Mouse (Mus musculus) heart, postnatal 0 days (tissue): ENCODE measurements around the gene Prdm10.

Experiments used
- CTCF ChIP-seq: IDR thresholded peaks from 2 replicates; pipeline ENCODE4 v1.5.1; 2016; ENCODE audit warnings: antibody characterized with exemption, control low read depth, low read depth
- EP300 ChIP-seq: IDR thresholded peaks from 2 replicates; pipeline ENCODE4 v1.6.1; 2016; ENCODE audit warnings: antibody characterized with exemption, low read depth

GRCm38 (mm10) chr9:31235489-31235888 is 44.8 kb upstream of the Prdm10 start:
- TF ChIP-seq CTCF (no peak), EP300 (no peak)
